Mouse (Mus musculus) hindbrain, embryonic 13.5 days (tissue): ENCODE measurements around the gene BC028528. TPM values are rescaled to one million over a fixed set of nuclear protein-coding genes. Genes with fewer than 3 reads are reported as not detected.
A peak's percentile ranks its signal among the peaks of the same experiment; 100 is the strongest.

Experiments used
- ATAC-seq: fragments of 200-750 bp; cut with Nextera tagmentation; 2 replicates; pipeline ENCODE4 v1.8.0; 2017; ENCODE audit warnings: moderate TSS enrichment; ENCODE audit not compliant: low FRiP score
- H3K27ac ChIP-seq: fragments of 300-500 bp; sonication (generic); 2 replicates; pipeline ENCODE4 v1.5.1; 2015; ENCODE audit warnings: inconsistent platforms, mild to moderate bottlenecking, moderate library complexity
- H3K27me3 ChIP-seq: fragments of 300-500 bp; sonication (generic); 2 replicates; pipeline ENCODE4 v1.6.1; 2015; ENCODE audit warnings: mild to moderate bottlenecking, inconsistent platforms
- H3K36me3 ChIP-seq: fragments of 300-500 bp; sonication (generic); 2 replicates; pipeline ENCODE4 v1.6.1; 2015; ENCODE audit warnings: mild to moderate bottlenecking, inconsistent platforms
- H3K4me1 ChIP-seq: fragments of 300-500 bp; sonication (generic); replicated peaks from 2 replicates; pipeline ENCODE4 v1.6.1; 2015; ENCODE audit warnings: inconsistent platforms
- H3K4me2 ChIP-seq: fragments of 300-500 bp; sonication (generic); 2 replicates; pipeline ENCODE4 v1.6.1; 2015; ENCODE audit warnings: inconsistent platforms, mild to moderate bottlenecking, moderate library complexity
- H3K4me3 ChIP-seq: fragments of 300-500 bp; sonication (generic); 2 replicates; pipeline ENCODE4 v1.5.1; 2015; ENCODE audit warnings: mild to moderate bottlenecking, inconsistent platforms
- H3K9ac ChIP-seq: fragments of 300-500 bp; sonication (generic); 2 replicates; pipeline ENCODE4 v1.6.1; 2015; ENCODE audit warnings: mild to moderate bottlenecking, inconsistent platforms
- H3K9me3 ChIP-seq: fragments of 300-500 bp; sonication (generic); 2 replicates; pipeline ENCODE4 v1.6.1; 2016; ENCODE audit warnings: inconsistent platforms
- WGBS: fragments of 180-500 bp; shearing (Covaris S2); methylation state at CpG from one replicate; pipeline ENCODE4 v1.1.7; 2015; 5-methylcytosine and 5-hydroxymethylcytosine counted together
- polyA plus RNA-seq: library from polyadenylated mRNA; unstranded; fragments of >200 nt; fragmentation: Nextera tagmentation; extraction: Ambion mirVana; gene quantifications from 2 replicates; pipeline ENCODE4 v1.2.1, GENCODE M21; 2015

The BC028528 gene
- polyA plus RNA-seq = 19.4 and 21.2 TPM in 2 replicates

GRCm38 (mm10) chr3:95891211-95892065 lies at the start of gene BC028528:
BC028528 (minus strand) TSS chr3:95892005.
- Histone ChIP-seq H3K4me3 (0 out of 2 replicates have a peak within 1 kb of the TSS, but pooled peaks have one; percentile 9), H3K9me3 (no peaks in the 10 kb centered on the region), H3K27ac (peak within 1 kb of the TSS; percentile 75), H3K9ac (peak within 1 kb of the TSS; percentile 9), H3K27me3 (peaks cover 6% of the 10 kb centered on the region; the same call in 1 of the 2 replicates), H3K4me2 (peak within 1 kb of the TSS; percentile 29), H3K4me1 (peaks cover 31% of the 10 kb centered on the region), H3K36me3 (no peaks in the 10 kb centered on the region)
- no peak for ATAC-seq
- 25% methylated on average over 12 of the region's 12 CpGs for WGBS

- Histone ChIP-seq H3K4me2 (no peak overlapping the region), H3K4me1 (no peaks in the 10 kb centered on the region), H3K4me3 (no peak overlapping the region), H3K27me3 (no peaks in the 10 kb centered on the region), H3K9me3 (no peaks in the 10 kb centered on the region), H3K27ac (no peak overlapping the region), H3K9ac (no peak overlapping the region), H3K36me3 (peaks cover 88% of the 10 kb centered on the region)
- no peak for ATAC-seq
- 95% methylated on average over 15 of the region's 15 CpGs for WGBS
Observed at GRCm38 (mm10) chr3:95938835-95939234, 47.0 kb upstream of the BC028528 start.

GRCm38 (mm10) chr3:95938217-95938616 lies 46.4 kb upstream of the BC028528 start:
- H3K9me3 ChIP-seq = no peaks in the 10 kb centered on the region
- H3K4me2 ChIP-seq = no peak overlapping the region
- no peak overlapping the region for H3K27ac ChIP-seq
- H3K4me3 ChIP-seq = no peak overlapping the region
- H3K9ac ChIP-seq = no peak overlapping the region
- no peaks in the 10 kb centered on the region for H3K27me3 ChIP-seq
- ATAC-seq = no peak
- WGBS = 98% methylated on average over 8 of the region's 8 CpGs
- 0 out of 2 replicates have a peak, but pooled peaks cover 3% of the 10 kb centered on the region for H3K4me1 ChIP-seq
- peaks cover 86% of the 10 kb centered on the region for H3K36me3 ChIP-seq

GRCm38 (mm10) chr3:95934448-95934847 lies 42.6 kb upstream of the BC028528 start:
- H3K27ac ChIP-seq = no peak overlapping the region
- peaks cover 30% of the 10 kb centered on the region for H3K4me1 ChIP-seq
- ATAC-seq = no peak
- no peaks in the 10 kb centered on the region for H3K27me3 ChIP-seq
- H3K9ac ChIP-seq = no peak overlapping the region
- no peaks in the 10 kb centered on the region for H3K9me3 ChIP-seq
- H3K4me2 ChIP-seq = no peak overlapping the region
- 97% methylated on average over 1 of the region's 1 CpGs for WGBS
- no peak overlapping the region for H3K4me3 ChIP-seq
- peaks cover 50% of the 10 kb centered on the region for H3K36me3 ChIP-seq

GRCm38 (mm10) chr3:95933111-95933750 lies 41.4 kb upstream of the BC028528 start:
- no peak for ATAC-seq
- whole genome bisulfite sequencing = 94% methylated on average over 7 of the region's 7 CpGs
- no peak overlapping the region for H3K9ac ChIP-seq
- no peak overlapping the region for H3K27ac ChIP-seq
- peaks cover 33% of the 10 kb centered on the region for H3K4me1 ChIP-seq
- H3K9me3 ChIP-seq = no peaks in the 10 kb centered on the region
- no peak overlapping the region for H3K4me2 ChIP-seq
- no peak overlapping the region for H3K4me3 ChIP-seq
- peaks cover 38% of the 10 kb centered on the region for H3K36me3 ChIP-seq
- no peaks in the 10 kb centered on the region for H3K27me3 ChIP-seq

GRCm38 (mm10) chr3:95932566-95932965 lies 40.8 kb upstream of the BC028528 start:
- no peak overlapping the region for H3K27ac ChIP-seq
- 94% methylated on average over 7 of the region's 7 CpGs for WGBS
- H3K36me3 ChIP-seq = peaks cover 32% of the 10 kb centered on the region
- H3K9ac ChIP-seq = no peak overlapping the region
- H3K27me3 ChIP-seq = no peaks in the 10 kb centered on the region
- no peak for ATAC-seq
- H3K4me1 ChIP-seq = peaks cover 36% of the 10 kb centered on the region
- H3K4me3 ChIP-seq = no peak overlapping the region
- H3K9me3 ChIP-seq = no peaks in the 10 kb centered on the region
- no peak overlapping the region for H3K4me2 ChIP-seq

- Histone ChIP-seq H3K36me3 (peaks cover 28% of the 10 kb centered on the region), H3K4me1 (peaks cover 36% of the 10 kb centered on the region), H3K9ac (no peak overlapping the region), H3K4me2 (no peak overlapping the region), H3K27me3 (no peaks in the 10 kb centered on the region), H3K27ac (no peak overlapping the region), H3K4me3 (no peak overlapping the region), H3K9me3 (no peaks in the 10 kb centered on the region)
- ATAC-seq = no peak
- WGBS = 61% methylated on average over 1 of the region's 1 CpGs
Observed at GRCm38 (mm10) chr3:95932157-95932556, 40.4 kb upstream of the BC028528 start.

GRCm38 (mm10) chr3:95931471-95931870 lies 39.7 kb upstream of the BC028528 start:
- H3K27me3 ChIP-seq = no peaks in the 10 kb centered on the region
- H3K4me1 ChIP-seq = peaks cover 36% of the 10 kb centered on the region
- H3K9me3 ChIP-seq = no peaks in the 10 kb centered on the region
- no peak overlapping the region for H3K4me3 ChIP-seq
- 94% methylated on average over 1 of the region's 1 CpGs for WGBS
- no peak overlapping the region for H3K27ac ChIP-seq
- H3K9ac ChIP-seq = no peak overlapping the region
- peaks cover 21% of the 10 kb centered on the region for H3K36me3 ChIP-seq
- H3K4me2 ChIP-seq = no peak overlapping the region
- no peak for ATAC-seq

GRCm38 (mm10) chr3:95930471-95930789 lies 38.6 kb upstream of the BC028528 start:
- H3K27me3 ChIP-seq = no peaks in the 10 kb centered on the region
- WGBS = 4% methylated on average over 5 of the region's 5 CpGs
- peak overlapping the region; percentile 89 for H3K27ac ChIP-seq
- H3K4me1 ChIP-seq = peaks cover 36% of the 10 kb centered on the region
- H3K9ac ChIP-seq = peak overlapping the region; percentile 91
- no peaks in the 10 kb centered on the region for H3K9me3 ChIP-seq
- H3K4me2 ChIP-seq = peak overlapping the region; percentile 76
- peaks cover 18% of the 10 kb centered on the region for H3K36me3 ChIP-seq
- H3K4me3 ChIP-seq = peak overlapping the region; percentile 89
- no peak for ATAC-seq

- peak; percentile 7 for ATAC-seq
- under 1% methylated on average over 89 of the region's 105 CpGs for WGBS
Observed at GRCm38 (mm10) chr3:95929581-95930470, 38.0 kb upstream of the BC028528 start.

GRCm38 (mm10) chr3:95928658-95929503 lies 37.1 kb upstream of the BC028528 start, which contains the start of gene Anp32e:
Anp32e (plus strand) TSS chr3:95929246.
- peak within 1 kb of the TSS; percentile 76 for H3K4me2 ChIP-seq
- H3K4me1 ChIP-seq = peaks cover 36% of the 10 kb centered on the region
- H3K27me3 ChIP-seq = no peaks in the 10 kb centered on the region
- peak; percentile 100 for ATAC-seq
- H3K4me3 ChIP-seq = peak within 1 kb of the TSS; percentile 89
- H3K9me3 ChIP-seq = no peaks in the 10 kb centered on the region
- peaks cover 2% of the 10 kb centered on the region for H3K36me3 ChIP-seq
- peak within 1 kb of the TSS; percentile 91 for H3K9ac ChIP-seq
- peak within 1 kb of the TSS; percentile 89 for H3K27ac ChIP-seq
- under 1% methylated on average over 49 of the region's 49 CpGs for WGBS

More at GRCm38 (mm10) chr3:95929581-95930470, 38.0 kb upstream of the BC028528 start:
- Histone ChIP-seq H3K9me3 (no peaks in the 10 kb centered on the region), H3K27ac (peak overlapping the region; percentile 89), H3K4me1 (peaks cover 36% of the 10 kb centered on the region), H3K4me2 (peak overlapping the region; percentile 76), H3K36me3 (peaks cover 11% of the 10 kb centered on the region), H3K4me3 (peak overlapping the region; percentile 89), H3K27me3 (no peaks in the 10 kb centered on the region), H3K9ac (peak overlapping the region; percentile 91)
